Mouse (Mus musculus): Measurements from ENCODE around the gene Sf3b3.

Sf3b3 gene

DNA sequence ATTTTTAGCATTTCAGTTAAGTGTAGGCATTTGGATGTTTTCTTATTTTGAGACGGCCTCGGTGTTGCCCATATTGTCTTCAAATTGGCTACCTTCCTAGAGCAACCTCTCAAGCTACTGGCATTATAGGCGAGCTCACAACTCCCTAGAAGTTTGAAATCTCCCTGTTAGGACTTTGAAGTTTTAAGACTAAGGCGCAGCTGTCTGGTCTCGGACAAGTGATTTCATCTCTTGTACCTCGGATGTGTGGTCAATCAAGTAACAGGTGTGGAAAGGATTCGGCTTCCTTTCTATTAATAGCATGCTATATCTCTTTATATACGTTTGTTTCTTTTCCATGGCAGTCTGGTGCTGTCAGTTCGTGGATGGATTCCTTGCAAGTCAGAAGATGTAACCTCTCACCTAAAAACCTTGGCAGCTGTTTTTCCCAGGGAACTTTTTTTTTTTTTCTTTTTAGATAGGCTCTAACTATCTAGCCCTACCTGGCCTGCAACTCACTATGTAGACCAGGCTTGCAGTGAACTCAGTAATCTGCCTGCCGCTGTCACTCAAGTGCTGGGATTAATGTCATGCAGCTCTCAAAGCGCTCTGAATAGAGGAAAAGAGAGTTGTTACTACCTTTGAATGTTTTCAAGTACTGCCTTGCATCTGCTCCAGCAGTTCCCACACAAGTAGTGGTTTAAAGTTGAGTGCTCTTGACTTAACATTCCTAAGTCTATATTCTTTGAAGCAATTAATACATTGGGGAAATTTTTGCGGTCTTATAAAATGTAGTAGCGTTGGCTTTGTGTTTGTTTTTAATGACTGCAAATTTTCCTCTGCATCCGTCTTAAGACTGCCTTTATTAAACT lies 1.3 kb upstream of the Sf3b3 start:
- no peak for DNase-seq (ENCODE audit: low spot score)

DNA sequence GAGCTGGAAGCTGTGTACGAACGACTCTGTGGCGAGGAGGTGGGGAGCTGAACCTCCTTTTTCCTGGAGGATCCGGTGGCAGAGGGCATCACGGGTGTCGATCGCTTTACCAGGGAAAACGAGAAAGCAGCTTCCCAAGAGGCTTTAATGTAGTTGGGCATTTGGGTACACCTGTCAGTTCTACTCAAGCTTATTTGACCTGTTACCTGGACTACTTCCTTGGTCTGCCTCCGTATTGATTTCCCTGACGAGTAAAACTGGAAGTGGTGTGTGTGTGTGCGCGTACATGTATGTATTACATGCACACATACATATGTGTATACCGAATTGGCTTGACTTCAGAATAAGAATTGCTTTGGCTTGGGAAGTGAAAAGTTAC lies 573 bp upstream of the Sf3b3 start:
- DNase-seq (ENCODE audit: low spot score): no peak

DNA sequence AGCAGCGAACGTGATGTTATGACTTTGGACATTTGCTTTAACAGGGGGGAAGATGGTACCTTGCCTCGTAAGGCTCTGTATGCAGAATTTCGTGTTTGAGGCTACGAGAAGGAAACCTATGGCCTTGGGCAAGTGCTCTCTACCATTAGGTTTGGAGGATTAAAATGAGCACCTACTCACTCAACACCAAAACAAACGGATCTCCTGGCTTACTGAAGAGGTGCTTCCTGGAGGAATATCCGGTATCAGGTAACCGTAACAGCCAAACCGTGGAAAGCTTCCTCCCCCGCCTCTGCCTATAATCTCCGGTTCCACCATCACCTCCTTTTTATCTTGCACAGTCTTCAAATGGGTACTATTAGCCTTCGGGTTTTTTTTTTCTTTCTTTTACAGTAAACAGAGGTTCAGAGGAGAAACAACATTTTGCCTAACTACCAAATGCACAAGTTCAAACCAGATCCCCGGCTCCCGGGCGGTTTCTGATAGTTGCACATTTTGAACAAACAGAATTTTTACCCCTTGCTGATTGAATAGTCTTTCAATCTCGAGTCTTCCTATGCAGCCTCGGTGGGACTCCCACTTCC lies 674 bp downstream of the Sf3b3 start:
- DNase-seq (ENCODE audit: low spot score): no peak

DNA sequence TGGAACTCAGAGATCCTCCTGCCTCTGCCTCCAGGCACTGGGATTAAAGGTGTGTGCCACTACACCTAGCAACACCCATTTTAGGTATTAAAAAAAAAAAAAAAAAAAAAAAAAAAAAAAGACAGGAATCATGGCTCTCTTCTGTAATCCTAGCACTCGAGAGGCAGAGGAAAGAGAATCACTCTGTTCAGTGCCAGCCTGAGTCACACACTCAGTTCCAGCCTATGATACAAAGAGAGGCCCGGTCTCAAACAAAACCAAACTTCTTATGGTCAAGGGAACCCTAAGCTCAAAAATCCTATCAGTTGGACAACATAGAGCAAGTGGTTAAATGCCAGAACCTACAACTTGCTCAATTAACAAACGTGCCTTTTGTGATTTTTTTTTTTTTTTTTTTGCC lies 1.6 kb downstream of the Sf3b3 start:
- no peak for DNase-seq (ENCODE audit: low spot score)

DNA sequence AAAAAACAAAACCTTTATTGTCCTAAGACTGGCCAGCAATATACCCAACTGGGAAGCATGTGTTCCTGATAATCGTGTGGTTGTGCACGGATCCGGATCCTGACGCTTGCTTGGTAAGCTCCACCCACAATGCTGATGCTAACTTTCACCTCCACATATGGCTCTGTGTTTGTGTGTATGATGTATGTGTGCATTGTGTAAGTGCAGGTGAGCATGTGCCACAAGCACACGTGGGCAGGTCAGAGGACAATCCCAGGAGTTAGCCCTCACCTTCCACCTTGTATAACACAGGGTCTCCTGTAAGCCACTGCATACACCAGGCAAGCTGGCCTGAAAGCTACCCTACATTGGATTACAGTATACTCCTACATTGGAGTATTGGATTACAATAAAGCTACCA lies 3.4 kb downstream of the Sf3b3 start:
- DNase-seq (ENCODE audit: low spot score): no peak

DNA sequence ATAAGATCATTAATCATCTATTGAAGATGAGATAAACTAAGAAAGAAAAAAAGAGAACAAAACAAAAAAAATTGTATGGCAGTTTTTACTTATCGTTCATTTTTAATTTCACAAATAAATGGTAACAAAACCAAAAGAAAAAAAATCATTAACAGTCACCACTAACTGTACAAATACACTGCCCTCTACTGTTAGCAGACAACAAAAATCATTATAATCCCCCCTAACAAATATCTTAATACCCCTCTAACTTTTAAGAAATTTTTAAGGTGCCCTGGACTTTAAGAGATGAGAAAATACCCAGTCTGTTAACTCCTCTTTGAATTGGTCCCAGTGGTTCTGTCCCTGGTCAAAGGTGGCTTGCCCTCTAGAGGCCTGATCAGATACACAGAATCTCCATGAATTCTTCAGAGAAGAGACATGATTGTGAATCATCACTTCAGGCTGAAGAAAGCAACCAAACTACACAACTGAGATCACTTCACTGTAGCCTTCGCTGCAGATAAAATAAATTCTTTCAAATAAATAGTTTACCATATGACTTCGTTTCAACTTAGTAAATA lies 4.5 kb downstream of the Sf3b3 start:
- DNase-seq (ENCODE audit: low spot score): no peak

DNA sequence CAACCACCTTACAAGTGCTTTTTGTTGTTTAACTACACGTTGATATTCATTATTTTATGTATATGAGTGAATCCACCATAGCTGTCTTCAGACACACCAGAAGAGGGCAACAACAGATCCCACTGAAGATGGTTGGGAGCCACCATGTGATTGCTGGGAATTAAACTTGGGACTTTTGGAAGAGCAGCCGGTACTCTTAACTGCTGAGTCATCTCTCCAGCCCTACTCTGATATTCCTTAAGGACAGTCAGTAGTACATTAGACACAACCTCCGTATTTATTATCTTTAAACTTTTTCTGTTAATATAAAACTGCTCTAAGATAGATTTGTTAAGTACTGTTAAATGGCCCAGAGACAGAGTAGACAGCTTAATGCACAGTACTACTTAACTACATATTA lies 14.6 kb downstream of the Sf3b3 start:
- DNase-seq (ENCODE audit: low spot score): no peak

DNA sequence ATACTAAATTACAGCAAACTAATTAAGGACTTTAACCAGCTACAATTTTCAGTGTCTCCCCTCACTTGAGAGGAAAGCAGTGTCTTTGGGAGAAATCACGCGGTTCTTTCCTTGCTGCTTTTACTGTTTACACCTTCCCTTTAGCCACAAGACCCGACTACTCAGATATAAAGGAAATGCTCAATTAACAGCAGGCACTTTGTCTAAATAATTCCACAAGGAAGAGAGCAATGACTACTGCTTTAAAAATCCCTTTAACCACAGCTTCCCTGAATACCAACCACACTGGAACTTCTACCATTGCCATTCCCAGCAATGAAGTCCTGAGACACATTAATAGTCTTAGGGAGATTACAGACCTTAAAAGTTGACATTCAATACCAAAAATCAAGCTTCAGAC lies 18.1 kb downstream of the Sf3b3 start:
- DNase-seq (ENCODE audit: low spot score): no peak

DNA sequence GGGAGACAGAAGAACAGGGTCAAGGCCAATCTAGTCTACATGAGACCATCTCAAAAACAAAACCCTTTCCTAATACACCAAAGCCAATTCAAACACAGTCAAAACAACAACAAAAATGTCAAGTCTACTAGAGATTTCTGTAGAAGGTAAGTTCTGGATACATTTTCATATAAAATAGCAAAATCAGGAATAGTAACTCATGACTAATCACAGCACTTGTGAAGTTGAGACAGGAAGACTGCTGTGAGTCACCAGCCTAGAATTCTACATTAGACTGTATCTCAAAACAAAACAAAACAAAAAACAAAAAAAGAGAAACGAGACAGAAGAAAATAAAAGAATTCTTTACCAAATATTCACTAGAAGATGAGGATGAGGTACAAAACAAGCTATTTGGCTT lies 21.7 kb downstream of the Sf3b3 start:
- no peak for DNase-seq (ENCODE audit: low spot score)

DNA sequence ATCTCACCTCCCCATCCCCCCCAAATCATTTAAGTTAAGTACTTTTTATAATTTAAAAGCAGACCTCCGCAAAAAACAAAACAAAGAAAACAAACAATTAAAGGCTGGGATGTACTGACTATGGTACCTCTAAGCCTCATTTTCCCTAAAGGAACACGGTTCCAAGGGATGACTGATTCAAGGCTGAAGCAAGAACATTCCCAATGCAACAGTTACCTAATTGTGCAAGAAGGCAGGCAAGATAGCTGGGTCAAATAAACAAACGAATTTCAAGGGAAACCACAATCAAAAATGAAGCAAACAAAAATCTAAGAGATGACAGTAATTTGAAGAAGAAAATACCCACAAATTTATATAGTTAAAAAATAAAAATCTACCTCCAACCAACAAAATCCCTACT lies 24.6 kb downstream of the Sf3b3 start:
- DNase-seq (ENCODE audit: low spot score): no peak

DNA sequence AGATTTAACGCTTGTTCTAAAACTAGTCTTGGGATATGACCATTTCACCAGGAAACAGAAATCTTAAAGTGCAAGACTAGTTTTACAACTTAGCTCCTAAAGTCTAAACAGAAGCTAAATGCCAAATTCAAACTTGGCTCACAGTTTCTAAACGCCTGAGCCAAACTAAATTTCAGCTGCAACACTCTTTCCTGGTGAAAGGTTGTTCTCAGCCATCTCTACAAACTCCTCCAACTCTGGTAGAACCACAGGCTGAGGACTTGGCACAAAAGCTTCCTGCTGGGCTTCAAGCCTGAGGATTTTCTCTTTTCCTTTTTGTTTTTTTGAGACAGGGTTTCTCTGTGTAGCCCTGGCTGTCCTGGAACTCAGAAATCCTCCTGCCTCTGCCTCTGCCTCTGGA lies 26.3 kb downstream of the Sf3b3 start:
- DNase-seq (ENCODE audit: low spot score): no peak

DNA sequence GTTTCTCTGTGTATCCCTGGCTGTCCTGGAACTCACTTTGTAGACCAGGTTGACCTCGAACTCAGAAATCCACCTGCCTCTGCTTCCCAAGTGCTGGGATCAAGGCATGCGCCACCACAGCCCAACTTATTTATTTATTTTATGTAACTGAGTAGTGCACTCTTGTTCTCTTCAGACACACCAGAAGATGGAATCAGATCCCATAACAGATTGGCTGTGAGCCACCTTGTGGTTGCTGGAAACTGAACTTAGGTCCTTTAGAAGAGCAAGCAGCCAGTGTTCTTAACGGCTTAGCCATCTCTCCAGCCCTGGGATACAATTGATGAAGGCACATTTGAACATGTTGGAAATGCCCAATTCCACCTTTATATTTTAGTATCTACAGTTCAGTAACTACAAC lies 28.0 kb downstream of the Sf3b3 start:
- DNase-seq (ENCODE audit: low spot score): no peak

DNA sequence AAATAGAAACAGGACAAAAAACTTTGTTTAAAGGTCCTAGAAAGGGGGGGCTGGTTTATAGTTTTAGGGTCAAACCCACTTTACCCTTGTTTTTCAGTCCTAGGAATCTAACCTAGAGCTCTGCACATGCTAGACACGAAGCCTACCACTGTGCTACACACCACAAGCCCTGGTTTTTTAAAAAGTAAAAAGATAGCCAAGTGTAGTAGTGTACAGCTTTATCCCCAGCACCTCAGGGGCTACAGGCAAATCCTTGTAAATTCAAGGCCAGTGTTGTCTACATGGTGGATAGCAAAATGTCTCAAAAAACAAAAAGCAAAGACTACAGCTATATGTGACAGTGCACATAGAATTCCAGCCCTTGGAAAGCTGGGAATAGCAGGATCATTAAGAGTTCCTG lies 29.6 kb downstream of the Sf3b3 start:
- no peak for DNase-seq (ENCODE audit: low spot score)

DNA sequence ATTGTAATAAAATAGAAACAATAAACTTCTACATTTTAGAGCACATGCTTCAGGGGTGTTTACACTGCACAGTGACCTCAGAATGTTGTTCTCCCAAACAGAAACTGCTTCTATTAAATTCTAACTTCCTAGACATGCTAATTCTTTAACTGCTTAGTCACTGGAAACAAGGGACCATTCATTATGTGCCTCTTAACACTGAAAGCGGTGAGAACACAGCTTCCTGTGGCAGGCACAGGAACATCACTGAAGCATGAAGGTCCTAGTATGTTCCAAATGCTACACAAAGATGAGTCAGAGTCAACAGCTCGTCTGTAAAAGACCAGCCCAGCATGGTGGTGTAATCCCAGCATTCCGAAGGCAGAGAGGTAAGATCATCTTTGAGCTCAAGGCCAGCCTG lies 31.3 kb downstream of the Sf3b3 start:
- no peak for DNase-seq (ENCODE audit: low spot score)

DNA sequence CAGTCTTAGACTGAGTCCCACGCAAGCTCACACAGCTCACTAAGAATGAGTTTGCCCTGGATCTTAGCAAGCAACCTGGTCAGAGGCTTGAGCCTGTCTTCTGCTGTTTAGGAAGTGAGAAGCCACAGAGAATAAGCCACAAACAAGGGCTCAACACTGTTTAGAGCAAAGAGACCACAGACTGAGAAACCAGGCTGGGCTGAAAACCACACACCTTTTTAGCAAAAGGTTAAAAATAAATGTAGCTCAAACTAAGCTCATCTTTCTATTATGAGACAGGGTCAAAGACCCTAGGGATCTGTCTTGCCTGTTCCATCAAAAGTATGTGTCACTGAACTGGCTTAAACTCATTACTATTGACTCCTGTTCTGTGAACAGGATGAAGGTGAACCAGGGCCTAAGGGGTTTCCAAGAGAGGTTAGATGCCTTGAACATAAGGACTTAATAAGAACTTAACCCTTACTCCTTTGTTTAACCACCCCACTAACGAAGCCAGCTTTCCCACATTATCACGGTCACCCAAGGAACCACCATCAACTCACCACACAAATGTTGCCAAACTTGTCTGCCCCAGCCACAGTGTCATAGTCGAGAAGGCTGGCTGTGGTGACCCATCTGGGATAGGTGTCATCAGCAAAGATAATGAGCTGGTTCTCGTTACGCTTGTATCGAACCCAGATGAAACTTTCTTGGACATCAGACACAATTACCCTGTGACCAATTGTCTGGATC lies 33.3 kb downstream of the Sf3b3 start:
- DNase-seq (ENCODE audit: low spot score): no peak

DNA sequence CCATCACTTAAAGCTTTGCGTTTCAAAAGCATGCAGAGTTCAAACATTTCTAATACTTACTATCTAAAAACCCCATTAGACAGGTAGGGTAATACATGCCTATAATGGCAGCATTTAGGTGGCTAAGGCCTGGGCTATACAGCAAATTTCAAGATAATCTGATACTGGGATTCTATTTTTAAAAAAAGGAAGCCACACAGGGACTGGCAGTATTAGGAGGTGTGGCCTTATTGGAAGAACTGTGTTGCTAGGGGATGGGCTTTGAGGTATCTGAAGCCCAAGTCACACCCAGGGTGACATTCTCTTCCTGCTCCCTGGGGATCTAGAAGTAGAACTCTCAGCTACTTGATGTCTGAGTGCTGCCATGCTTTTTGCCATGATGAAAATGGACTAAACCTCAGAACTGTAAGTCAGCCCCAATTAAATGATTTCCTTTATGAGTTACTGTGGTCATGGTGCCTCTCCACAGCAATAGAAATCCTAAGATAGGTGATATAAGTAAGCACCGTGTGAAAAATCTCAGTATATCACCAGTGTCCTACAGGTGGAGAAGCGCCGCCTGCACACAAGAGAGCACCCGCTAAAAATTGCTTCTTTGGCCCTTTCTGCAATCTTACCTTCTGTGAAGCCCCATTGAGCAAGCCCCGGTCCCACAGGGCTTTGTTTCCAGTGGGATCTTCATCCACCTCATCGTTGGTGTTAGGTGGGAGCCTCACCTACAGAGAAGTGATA lies 34.1 kb downstream of the Sf3b3 start:
- no peak for DNase-seq (ENCODE audit: low spot score)

DNA sequence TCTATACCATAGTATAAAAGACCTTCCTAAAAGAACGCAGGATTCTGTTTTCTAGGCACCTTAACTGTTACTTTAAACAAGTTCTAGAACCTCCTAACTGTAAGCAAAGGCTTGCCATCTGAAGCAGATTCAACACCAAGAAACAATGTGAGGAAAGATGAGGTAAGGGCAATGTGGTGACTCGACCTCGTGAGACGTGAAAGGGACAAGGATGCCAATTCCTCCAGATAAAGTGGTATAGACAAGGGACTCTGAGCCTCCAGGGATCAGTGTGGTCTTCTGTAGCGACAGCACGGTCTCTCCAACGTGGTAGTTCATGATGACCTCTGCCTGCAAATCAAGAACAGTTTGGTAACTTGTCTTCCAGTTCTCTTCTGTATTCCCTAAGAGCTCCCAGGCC lies 34.8 kb downstream of the Sf3b3 start:
- no peak for DNase-seq (ENCODE audit: low spot score)

DNA sequence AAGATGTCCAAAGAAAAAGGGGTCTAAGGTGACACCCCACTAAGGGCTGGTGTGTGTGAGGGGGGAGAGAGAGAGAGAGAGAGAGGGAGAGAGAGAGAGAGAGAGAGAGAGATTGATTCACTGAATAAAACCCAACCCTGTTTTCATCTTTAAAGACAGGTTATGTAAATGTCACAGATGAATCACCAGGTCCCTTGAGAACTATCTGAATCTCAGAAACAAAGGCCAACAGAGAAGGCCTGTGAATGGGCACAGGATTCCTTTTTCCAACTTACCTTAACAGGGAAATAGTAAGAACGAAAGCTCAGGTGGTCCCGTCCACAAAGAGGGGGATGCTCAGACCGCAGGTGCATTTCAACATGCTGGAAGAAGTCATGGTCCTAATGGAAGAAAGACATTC lies 35.5 kb downstream of the Sf3b3 start:
- DNase-seq (ENCODE audit: low spot score): no peak

DNA sequence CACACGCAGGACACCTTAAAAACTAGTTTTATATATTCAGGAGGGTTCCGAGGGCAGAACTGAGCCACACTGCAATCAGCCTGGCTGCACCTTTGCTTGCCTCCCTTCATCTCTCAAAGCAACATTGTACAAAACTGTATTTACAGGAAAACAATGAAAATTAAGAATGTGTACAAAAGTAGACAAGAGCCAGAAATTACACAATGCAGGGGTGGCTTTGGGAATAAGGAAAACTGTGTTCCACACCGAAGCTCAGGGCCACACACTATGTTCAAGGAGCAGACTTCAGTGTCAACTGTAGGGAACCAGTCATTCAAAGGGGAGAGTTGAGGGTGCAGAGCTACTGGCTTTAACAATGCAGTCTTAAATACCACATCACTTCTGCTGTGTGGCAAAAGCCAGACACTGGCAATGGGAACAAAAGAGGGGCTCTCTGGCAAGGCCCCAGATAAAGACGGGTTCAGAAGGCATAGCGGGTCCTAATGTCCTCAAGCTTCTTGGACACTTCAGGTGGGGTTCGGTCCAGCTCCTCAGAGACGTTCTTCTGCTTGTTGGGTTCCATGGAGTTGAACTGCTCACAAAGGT lies 36.0 kb downstream of the Sf3b3 start:
- no peak for DNase-seq (ENCODE audit: low spot score)

DNA sequence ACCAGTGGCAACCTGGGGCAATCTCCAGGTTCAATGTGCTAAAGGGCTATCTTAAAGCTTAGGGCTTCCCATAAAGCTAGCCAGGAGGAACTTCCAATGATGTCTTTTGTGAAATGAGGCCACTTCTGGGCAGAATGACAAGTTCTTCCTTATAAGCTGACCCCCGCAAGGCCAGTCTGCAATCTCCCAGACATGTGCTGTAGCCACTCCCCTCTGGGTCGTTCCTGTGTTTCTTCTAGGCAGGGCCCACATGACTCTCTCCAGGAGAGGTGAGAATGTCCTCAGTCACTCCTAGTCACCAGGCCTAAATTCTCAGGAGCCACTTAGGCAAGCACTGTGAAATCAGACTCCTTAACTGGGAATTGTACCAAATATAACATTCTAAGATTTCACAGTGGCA lies 36.8 kb downstream of the Sf3b3 start:
- no peak for DNase-seq (ENCODE audit: low spot score)

DNA sequence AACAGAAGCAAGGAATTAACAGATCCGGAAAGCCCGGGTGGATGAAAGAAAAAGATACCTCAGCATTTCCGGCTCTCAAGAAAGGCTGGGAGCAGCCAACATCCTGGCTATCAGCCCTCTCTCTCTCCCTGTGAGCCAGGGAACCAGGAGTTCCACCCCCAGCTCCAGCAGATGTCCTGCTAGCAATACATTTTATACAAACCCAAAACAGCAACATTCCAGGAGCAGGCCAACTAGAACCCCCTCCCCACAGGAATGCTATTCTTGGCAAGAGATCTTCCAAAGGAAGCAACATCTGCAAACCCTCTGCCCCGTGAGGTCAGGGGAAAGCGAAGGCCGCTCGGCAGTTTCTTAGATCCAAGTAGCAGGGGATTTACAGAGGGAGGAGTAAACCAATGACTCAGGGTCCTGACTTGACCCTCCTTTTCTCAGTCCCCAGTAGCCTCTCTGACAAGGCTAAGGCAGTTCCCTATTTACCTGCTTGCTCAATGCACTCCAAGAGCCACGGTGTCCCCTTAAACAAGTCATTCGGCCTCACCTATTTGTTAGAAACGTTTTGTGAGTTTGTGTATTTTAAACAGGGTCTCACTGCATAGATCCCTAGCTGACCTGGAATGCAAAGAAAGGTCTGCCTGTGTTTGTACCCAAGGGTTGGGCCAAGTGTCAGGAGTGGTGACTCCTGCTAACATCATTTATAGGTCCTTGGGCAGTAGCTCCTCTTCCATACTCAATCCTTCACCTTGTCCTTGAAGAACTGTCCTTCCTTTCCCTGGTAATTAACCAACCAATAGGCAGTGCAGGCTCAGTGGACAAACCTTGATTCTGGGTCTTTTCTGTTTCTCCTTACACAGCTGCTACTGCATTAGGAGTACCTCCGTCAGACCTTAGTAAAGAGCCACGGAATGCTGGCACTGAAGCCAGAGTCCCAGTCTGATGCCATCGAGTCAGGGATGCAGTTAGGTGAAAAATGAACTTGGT lies 37.8 kb downstream of the Sf3b3 start:
- DNase-seq (ENCODE audit: low spot score): peak; percentile 36
